Mouse (Mus musculus): ENCODE measurements at regions not wholly inside any gene's neighbourhood (a gene's known extent, or its start where the extent isn't known, plus 50 kb on each side); places are given as distances from the start of the nearest gene placed in this dataset.

GRCm38 (mm10) chr6:118330496-118330895 is 88.8 kb downstream of the Bms1 start:
- no peak for DNase-seq (ENCODE audit: low read depth)

- no peak for DNase-seq (ENCODE audit: low read depth)
These were observed 91.8 kb downstream of the Bms1 start for GRCm38 (mm10) chr6:118327458-118327857.

- no peak for DNase-seq (ENCODE audit: low read depth)
These were observed 93.6 kb downstream of the Bms1 start for GRCm38 (mm10) chr6:118325681-118326080.

- no peak for DNase-seq (ENCODE audit: low read depth)
These were observed 94.7 kb downstream of the Bms1 start for GRCm38 (mm10) chr6:118324559-118324958.

GRCm38 (mm10) chr6:118323052-118323451 is 96.2 kb downstream of the Bms1 start:
- no peak for DNase-seq (ENCODE audit: low read depth)

GRCm38 (mm10) chr6:118322631-118323030 is 96.6 kb downstream of the Bms1 start:
- DNase-seq (ENCODE audit: low read depth) = no peak

GRCm38 (mm10) chr6:118322061-118322460 is 97.2 kb downstream of the Bms1 start:
- no peak for DNase-seq (ENCODE audit: low read depth)

GRCm38 (mm10) chr6:118320021-118320525 is 99.2 kb downstream of the Bms1 start:
- no peak for DNase-seq (ENCODE audit: low read depth)

GRCm38 (mm10) chr6:118315881-118316280 is 103.4 kb downstream of the Bms1 start:
- no peak for DNase-seq (ENCODE audit: low read depth)

- no peak for DNase-seq (ENCODE audit: low read depth)
These were observed 104.2 kb downstream of the Bms1 start for GRCm38 (mm10) chr6:118314941-118315687.

- no peak for DNase-seq (ENCODE audit: low read depth)
These were observed 108.2 kb downstream of the Bms1 start for GRCm38 (mm10) chr6:118311081-118311480.

GRCm38 (mm10) chr6:118309923-118310322 is 109.4 kb downstream of the Bms1 start:
- no peak for DNase-seq (ENCODE audit: low read depth)

GRCm38 (mm10) chr6:118308586-118308985 is 110.7 kb downstream of the Bms1 start:
- no peak for DNase-seq (ENCODE audit: low read depth)

GRCm38 (mm10) chr6:118307481-118307880 is 110.0 kb upstream of the Ret start:
- no peak for DNase-seq (ENCODE audit: low read depth)

- DNase-seq (ENCODE audit: low read depth) = no peak
These were observed 107.7 kb upstream of the Ret start for GRCm38 (mm10) chr6:118305209-118305608.

GRCm38 (mm10) chr6:118302783-118303350 is 105.3 kb upstream of the Ret start:
- no peak for DNase-seq (ENCODE audit: low read depth)

GRCm38 (mm10) chr6:118301880-118302782 is 104.6 kb upstream of the Ret start:
- DNase-seq (ENCODE audit: low read depth) = no peak

- no peak for DNase-seq (ENCODE audit: low read depth)
These were observed 103.3 kb upstream of the Ret start for GRCm38 (mm10) chr6:118300781-118301180.

- no peak for DNase-seq (ENCODE audit: low read depth)
These were observed 100.1 kb upstream of the Ret start for GRCm38 (mm10) chr6:118297576-118297975.

GRCm38 (mm10) chr6:118293986-118294385 is 96.5 kb upstream of the Ret start:
- no peak for DNase-seq (ENCODE audit: low read depth)

GRCm38 (mm10) chr6:118292928-118293327 is 95.4 kb upstream of the Ret start:
- DNase-seq (ENCODE audit: low read depth) = no peak

- no peak for DNase-seq (ENCODE audit: low read depth)
These were observed 94.8 kb upstream of the Ret start for GRCm38 (mm10) chr6:118292272-118292671.

- no peak for DNase-seq (ENCODE audit: low read depth)
These were observed 93.9 kb upstream of the Ret start for GRCm38 (mm10) chr6:118291426-118291825.

All from fibroblast of lung, adult 2 months (primary cell).